Mouse (Mus musculus): Measurements from ENCODE around the gene Gjb6. TPM values are rescaled to one million over a fixed set of nuclear protein-coding genes. Genes with fewer than 3 reads are reported as not detected.

Gjb6 gene
- polyA plus RNA-seq, 1 experiment from 2014 or later, result 19.5 TPM

Other genes starting within 250 kb of the Gjb6 start
- gene Zmym2, start 247.0 kb downstream of the Gjb6 start, polyA plus RNA-seq (2014; fragmentation: Nextera tagmentation; extraction: Ambion mirVana), result 36.6 and 45.1 TPM in 2 replicates
- 9.7 and 15.7 TPM in 2 replicates for gene Gja3, start 75.5 kb downstream of the Gjb6 start, polyA plus RNA-seq (2014; fragmentation: Nextera tagmentation; extraction: Ambion mirVana)
- gene Gjb2, start 28.9 kb downstream of the Gjb6 start, polyA plus RNA-seq (2014; fragmentation: Nextera tagmentation; extraction: Ambion mirVana), result 30.5 and 47.2 TPM in 2 replicates
- not detected in 2 replicates for gene Gm4491, start 17.7 kb downstream of the Gjb6 start, polyA plus RNA-seq (2014; fragmentation: Nextera tagmentation; extraction: Ambion mirVana)